Mouse (Mus musculus) kidney, adult 18-20 months (tissue): ENCODE measurements around the gene Elmo1.

ENCODE experiments used
- DNase-seq: peaks from one replicate; pipeline ENCODE4 v3.0.0; 2021

Elmo1 gene

DNA sequence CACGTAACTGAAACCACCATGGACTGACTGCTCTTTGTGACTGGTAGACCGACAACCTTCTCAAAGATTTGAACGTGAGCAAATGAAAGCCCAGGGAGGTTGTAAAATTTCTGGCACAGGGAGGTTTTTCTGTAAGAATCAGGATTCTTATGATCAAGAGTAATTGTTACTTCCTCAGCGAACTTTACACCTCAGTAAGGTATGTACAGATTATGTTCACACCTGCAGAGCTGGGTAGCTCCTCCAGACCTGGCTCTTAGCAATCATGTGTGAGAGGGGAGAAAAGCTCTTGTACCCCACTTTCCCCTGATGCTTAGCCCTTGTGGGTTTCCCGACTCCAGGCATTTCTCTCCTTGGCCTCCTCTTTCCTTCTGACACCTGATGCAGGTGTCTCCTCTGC is 123.5 kb downstream of the Elmo1 start:
- DNase-seq: no peak

DNA sequence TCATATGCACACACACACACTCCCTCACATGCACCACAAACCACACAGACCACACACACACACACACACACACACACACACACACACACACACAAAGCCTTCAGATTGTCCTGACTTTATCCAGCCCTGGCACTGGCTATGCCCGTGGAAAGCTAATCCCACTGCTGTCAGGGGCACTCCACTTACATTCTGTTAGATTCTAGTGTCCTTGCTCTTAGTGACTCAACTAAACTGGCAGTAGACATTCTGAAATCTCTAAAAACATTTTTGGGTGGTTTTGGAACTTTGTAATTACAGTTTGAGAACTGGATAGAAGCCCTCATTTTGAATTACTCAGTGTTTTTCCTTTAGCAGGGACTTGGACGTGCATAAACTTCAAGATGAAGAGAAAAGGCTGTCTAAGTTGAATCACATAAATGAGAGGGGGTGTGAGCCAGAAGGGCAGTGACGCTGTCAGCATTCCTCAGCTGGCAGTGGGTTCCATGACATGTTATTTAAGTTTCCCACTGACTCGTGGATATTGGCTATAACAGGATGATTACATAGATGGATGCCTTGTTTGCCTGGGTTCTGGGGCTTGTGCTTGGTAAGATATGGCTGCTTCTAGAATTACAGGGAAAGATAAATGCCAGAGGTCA is 127.2 kb downstream of the Elmo1 start:
- DNase-seq: no peak

DNA sequence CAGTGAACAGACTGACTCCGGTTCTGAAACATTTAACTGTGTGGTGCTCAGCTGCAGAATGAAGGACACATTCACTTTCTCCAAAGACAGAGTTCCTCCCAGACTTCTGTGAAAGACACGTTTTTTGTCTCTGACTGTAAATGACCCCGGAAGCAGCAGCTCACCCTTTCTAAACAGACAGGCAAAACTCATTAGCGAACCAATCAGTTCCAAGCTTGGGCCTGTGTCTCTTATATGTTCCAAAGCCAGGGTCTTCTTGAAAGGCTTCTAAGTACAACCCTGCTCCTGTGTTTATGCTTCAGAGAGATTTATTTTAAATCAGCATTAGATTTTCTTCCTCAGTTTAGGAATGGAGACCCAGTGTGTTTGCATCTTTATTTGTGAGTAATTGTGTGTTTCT is 127.7 kb downstream of the Elmo1 start:
- DNase-seq: no peak

DNA sequence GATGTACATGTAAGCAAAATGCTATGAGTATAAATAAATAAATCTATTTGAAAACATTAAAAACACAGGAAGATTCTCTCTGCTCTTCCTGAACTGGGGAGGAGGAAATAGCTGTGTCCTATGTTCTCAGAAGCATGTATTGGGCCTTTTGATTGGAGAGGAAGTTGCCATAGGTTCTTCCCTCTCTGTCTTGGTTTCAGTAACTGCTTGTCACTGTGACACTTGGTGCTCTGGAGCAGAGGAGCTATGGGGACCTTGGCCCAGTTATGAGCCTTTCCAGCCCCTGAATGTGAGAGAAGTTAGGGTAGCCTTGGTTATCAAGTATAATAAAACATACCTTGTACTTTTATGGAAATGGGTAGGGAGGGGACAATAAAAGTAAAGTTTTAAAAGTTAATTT is 130.0 kb downstream of the Elmo1 start:
- DNase-seq: no peak

DNA sequence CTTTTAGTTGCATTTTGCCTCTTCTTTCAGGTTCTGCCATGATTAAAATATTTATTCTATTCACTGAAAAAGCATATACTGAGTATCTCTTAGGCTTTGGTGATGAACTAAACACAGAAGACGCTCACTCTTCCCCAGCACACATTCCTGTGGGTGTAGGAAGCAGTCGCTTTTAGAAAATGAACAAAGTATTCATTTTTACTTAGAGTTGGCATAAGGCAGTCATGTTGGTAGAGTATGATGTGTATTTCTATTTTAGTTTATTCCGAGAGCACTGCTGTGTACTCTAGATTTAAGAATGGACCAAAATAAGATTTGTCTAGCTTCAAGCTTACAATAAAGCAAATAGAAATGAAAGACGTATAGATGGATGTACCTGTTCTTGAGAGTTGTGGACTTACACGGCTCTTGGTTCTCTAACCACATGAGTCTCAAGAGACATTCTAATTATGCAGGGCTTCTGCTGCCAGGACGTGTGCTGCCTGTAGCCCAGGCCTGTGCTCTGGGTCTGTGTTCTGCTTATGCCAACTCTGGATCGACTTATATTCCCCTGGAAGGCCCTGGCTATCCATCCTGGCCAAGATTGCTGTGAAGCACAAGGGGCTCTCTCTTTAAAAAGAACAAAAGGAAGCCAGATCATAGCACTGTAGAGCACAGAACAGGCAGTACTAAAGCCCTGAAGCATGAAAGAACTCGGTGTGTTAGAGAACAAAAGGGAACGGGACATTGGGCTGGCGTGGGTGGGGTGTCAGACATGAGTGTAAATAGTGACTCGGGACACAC is 137.7 kb downstream of the Elmo1 start:
- DNase-seq: no peak

DNA sequence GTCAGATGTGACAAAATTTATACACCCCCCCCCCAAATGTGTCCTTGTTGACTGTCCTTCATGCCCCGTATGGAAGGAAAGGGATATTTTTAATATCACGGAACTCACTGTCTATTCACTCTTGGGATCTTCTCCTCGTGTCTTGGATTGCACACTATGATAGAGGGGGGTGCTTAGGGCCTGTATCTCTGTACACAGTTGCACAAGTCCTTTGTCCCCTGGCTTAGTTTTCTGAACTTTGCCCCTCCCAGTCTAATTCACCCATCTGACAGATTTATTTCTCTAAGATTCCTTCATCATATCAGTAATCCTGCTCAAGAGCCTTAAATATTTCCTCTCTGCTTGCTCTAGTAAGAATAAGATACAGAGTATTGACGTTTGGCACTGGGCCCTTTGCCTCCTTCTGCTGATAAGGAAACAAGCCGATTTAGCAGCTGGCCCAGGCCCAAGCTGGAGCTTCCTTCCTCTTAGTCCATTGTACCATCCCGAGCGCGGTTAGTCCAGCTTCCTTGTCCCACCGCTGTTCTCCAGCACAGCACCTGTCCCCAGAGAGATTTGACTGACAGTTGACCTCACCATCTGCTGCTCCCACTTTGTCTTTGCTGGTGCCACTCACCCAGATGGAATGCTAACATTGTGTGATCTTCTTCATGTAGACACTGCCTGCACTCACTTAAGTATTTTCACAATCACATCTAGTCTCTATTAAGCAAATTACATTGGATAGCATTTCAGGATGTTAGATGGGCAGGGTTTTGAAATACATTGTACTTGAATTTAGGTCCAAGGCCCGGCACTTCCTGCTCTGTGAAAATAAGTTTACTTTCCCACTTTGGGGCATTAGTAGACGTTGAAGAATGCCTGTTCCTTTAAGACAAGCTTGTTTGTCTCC is 141.7 kb downstream of the Elmo1 start:
- DNase-seq: peak; percentile 71

DNA sequence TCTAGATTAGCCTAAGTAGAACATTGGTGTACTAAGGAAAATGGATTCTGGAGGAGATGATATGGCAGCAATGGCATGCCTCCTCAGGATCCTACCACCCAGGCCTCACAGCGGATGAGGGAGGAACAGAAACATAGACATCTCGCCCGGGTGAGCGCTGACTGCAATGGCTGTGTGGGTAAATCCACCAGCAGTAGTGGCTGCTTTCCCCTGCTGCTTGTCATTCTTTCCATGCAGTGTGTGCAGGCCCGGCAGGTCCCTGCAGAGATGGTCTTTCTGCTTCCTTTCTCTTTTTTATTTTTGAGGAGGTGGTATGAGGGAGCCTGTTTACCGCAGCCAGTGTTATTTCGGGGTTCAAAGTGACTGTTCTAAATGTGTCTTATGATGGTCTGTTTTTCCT is 143.3 kb downstream of the Elmo1 start:
- no peak for DNase-seq

DNA sequence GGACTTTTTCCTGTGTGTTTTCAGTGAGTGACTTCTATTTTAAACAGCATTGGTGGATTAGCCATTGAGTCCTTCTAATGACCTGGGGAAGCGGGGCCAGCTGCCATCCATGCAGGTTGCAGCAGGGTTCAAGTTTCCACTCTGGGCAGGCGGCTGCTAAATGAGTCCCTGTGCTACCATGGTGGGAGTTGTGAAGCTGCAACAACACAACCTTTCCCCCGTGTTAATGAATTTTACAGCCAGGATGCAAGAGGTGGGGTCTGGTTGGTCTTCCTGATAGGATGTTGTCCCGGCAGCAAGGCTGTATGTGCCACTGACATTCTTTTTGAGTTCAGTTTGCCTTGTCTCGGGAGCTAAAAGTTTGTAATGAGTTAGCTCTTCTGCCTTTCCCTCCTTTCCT is 147.2 kb downstream of the Elmo1 start:
- no peak for DNase-seq

DNA sequence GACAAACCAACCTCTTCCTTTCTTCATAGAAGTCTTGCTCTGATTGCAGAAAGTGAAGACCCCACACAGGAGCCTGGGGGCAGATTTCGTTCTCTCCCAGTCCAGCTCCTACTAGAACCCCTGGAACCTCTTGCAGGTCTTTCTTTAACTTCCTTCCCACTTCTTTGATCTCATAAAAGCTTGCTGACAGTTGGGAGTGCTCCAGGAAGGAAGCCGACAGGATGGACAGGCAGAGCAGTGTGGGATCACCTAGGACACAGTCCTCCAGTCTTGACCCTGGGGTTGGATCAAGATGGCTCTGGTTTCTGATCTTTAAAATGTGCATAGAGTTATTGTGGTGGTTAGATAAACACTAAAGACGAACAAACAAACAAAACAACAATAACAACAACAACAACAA is 147.8 kb downstream of the Elmo1 start:
- DNase-seq: no peak

DNA sequence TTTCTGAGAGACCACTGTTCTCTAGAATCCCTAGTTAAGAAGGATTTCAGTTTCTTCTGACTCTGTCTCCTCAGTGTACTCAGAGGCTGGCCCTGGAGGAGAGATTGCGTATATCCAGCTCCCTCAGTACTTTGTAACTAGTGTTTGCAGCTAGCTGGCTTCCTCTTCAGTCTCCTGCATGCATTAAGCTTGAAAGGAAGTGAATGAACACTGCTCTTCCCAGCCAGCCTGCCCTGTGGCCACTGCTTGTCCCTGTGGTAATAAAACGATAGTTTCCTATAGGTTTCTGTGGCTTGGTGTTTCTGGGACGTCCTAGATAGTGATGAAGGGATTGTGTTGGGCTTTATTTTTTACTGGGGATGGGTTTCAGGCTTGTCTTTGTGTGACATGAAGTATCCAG is 148.3 kb downstream of the Elmo1 start:
- no peak for DNase-seq

DNA sequence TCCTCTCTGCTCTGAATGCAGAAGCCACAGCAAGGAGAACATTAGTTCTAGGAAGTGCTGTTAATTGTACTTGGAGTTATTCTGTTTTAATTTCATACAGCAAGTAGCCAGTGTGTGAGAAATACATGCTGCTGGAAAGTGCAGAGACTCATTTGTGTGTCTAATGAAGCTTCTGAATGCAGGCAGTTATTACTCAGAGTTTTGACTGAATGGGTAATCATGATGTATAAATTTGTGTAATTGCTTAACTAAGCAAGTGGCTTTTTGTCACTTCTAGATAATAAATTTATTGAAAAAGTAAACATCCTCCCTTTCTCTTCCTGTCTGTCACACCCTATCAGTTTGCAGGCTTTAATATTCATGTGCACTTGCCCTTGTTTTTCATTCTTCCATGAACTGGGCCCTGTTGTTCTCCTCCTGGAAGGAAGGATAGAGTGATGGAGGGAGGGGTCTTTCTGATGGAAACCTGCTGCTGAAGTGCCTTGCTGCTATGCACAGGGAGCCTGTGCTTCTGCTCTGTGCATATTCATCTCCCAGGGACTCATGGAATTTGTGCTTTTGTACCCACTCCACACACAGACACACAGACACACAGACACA is 159.8 kb downstream of the Elmo1 start:
- no peak for DNase-seq

DNA sequence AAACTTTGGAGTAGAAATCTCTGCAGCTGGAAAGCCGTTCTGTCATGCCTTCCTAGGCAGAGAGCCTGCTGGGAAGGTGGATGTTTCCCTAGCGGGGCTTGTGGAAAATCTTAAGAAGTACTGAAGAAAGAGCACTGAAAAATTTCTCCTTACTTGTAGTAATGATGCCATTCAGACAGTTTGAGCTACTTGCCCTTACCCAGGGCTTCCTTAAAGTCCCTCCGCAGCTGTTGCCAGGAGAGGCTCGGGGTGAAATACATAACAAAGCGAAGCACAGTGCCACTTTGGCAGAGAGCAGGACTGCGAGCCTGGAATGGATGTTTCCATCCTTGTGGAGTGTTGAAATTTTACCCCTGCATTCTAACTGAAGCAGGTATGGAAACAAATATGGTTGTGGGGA is 164.5 kb downstream of the Elmo1 start:
- no peak for DNase-seq

DNA sequence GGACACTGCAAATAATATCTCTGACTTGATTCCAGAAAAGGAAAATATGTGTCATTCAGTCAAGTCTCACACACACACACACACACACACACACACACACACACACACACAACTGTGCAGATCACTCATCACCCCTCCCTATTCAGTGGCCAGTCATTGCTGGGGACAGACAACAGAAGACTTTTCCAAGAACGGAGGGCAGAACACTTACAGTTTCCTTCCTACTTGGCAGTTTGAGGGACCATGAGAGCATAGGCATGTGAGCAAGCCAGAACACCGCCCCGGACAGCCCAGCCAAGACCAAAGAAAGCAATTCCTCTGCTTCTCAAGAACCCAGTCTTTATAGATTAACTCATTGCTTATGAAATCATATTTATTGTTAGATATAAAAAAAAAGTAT is 165.0 kb downstream of the Elmo1 start:
- DNase-seq: no peak

DNA sequence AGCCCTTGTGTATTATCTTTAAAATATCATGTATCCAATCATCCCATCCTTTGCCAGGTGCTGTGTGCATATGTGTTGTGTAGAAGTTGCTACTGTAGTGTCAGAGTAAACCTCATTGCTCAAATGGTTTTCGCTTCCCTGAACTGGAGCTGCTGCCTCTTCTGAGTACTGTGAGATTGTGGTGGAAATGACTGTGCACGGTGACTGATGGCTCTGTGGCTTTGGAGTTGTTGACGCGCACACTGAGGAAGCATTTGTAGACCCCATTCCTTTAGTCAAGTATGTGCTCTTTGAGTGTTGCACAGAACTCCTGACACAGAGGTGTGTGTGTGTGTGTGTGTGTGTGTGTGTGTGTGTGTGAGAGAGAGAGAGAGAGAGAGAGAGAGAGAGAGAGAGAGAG is 166.2 kb downstream of the Elmo1 start:
- DNase-seq: no peak

DNA sequence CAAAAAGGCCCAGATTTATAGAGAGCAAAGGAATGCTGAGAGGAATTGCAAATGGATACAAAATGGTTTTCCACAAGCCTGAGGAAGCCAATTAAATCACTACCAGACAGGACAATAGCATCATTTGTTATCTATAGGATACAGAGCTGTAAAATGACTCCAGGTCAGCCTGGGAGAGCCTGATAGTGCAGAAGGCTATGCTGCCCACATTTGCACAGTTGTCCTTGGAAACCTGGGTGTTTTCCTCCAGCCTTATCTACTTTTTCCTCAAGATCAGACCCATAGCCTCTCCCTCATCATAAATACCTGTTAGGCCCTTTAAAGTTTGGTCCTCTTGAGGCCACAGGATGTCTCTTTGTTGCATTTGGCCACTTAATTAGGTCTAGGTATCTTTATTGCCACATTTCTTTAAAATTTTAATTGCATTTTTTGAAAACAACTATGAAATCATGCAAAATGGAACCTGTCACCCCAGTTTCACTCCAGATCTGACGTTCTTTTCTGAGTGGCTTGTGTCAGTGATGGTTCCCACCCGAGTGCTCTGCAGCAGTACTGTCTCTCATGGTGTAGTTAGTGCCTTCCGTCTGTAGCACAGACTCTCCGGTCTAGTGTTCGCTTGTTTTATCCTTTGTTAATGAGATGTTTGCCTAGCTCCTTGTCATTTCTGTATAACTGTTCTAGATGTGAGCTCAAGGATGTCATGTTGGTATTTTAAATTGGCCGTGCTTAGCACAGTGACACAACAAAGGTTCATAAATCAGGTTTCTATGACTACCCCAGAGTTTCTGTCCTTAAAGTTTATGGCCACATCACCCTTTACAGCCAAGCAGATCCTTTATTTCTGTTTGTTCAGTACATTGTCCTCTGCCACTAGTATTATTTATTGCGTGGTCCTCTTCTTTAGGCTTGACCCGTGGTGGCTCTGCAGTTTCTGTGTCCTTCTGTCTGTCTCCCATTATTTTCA is 167.4 kb downstream of the Elmo1 start:
- DNase-seq: no peak

DNA sequence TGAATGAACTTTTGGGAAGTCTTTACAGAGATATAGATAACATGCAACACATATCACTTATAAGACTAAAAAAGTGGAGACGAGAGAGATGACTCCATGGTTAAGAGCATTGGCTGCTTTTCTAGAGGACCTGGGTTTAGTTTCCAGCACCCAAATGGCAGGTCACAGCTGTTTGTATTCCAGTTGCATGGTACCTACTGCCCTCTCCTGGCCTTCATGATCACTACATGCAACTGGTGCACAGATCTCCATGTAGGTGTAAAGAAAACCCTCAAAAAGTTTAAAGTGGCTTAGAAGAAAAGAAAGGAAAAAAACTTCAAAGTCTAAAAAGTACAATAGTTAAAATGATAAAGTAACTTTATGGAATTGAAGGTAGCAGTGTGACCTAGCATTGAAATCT is 172.8 kb downstream of the Elmo1 start:
- DNase-seq: no peak

DNA sequence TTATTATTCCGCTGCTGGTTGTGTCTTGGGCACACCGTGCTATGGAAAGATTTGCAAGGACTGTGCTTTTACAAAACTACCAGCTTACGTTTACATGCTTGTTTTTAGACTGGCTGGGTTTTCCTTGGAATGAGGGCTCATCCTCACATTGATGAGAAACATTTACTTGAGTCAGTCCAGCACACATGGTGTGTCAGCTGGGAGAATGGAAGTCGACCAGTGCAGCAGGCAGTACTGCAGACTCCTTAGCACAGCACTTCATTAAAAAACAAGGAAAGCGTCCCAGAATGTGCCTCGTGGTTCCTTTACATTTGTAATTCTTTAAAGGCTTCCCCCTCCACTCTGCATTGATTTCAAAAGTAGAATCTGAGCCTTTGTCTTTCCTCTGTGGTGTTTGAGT is 179.8 kb downstream of the Elmo1 start:
- DNase-seq: no peak

DNA sequence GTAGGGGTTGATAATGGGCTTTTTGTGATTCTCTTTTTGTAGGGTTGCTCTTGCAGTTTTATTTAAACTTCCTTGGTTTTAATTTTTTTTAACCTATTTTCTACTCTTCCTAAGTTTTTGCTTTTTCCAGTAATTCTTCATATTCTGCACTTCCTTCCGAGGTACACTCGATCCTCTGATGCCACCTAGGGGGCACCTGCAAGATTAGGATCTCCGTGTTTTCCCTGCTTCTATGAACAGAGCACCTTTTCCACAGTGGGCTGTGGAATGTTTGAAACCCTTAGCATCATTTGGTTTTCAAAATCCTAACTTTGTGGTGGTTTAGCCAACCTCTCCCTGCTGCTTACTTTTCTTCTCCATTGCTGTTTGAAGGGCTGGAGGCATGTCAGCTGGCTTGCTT is 181.4 kb downstream of the Elmo1 start:
- no peak for DNase-seq

DNA sequence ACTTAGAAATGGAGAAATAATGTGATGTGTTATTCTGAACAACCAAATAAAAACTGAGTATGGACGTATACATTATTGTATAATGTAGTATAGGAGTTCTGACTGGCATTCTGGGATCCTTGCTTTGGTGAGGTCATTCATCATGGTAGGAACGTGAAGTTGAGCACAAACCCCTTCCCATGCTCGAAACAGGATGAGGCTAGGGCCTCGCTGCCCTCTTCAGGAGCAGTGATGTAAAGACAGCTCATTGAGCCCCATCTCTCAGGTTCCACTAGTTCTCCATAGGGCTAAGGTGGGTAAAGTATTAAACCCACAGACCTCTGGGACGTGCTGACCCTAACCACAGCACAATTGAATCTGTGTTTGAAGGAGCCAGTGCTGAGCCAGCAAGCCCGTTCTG is 182.2 kb downstream of the Elmo1 start:
- no peak for DNase-seq

DNA sequence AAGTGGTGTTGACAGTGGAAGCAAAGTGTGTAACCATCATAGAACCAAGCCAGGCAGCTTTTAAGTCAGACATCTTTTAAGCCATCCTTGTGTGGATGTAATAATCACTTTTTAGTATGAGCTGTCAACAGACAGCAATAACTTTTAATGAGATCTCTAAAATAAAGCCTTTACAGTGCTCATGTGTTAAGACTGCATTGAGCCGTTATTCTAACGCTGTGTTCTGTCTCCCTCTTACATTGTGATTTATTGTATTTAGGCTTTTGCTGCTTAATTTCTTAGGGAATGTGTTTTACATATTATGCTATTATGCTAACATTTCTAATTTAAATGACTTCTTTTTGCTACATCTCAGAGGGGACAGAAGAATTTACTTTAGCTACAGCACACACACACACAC is 189.5 kb downstream of the Elmo1 start:
- no peak for DNase-seq

DNA sequence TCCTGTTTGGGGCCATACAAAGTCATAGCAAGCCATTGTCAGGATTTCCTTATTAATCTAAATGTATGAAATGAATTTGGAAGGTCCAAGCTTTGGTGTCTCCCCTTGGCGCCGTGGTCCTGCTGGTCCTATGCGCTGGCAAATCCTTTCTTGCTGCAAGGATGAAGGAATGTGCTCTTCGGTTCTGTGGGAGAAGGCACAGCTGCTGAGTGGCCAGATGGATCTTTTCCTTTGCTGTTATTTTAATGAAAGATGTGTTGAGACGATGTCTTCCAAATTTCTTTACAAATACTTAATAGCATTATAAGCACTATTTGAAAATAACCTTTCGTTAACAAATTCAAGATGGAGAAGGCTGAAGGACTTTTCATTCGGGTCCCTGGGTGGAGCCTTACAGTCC is 193.5 kb downstream of the Elmo1 start:
- no peak for DNase-seq

DNA sequence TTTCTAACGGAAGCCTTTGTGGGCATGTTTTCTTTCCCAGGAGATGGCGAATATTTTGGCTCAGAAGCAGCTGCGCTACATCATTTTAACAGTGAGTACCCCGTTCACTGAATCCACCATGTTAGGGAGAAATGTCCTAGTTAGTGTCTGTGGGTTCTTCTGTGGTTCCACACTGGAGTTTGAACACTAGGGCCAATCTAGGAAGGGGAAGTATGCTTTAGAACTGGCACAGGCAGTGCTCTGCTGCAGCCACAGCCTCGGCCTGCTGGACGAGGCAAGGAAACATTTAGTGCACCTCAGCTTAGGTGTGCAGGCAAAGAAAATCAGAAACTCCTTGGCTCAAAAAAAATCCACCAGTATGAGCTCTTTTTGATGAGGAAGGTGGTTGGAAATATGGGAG is 196.3 kb downstream of the Elmo1 start:
- no peak for DNase-seq
